Mouse (Mus musculus) bone marrow macrophage, adult 2 months (primary cell): ENCODE measurements at regions not wholly inside any gene's neighbourhood (a gene's known extent, or its start where the extent isn't known, plus 50 kb on each side); places are given as distances from the start of the nearest gene placed in this dataset.

ENCODE experiments used
- CTCF ChIP-seq: IDR thresholded peaks from 2 replicates; pipeline ENCODE4 v1.5.1; 2012; ENCODE audit warnings: low read depth, mild to moderate bottlenecking, low read length, moderate library complexity
- POLR2A ChIP-seq: IDR thresholded peaks from 2 replicates; pipeline ENCODE4 v1.6.1; 2012; ENCODE audit warnings: mild to moderate bottlenecking, low read depth, low read length, borderline replicate concordance

GRCm38 (mm10) chr14:71654785-71655627 lies 836.6 kb downstream of the Gm9195 start:
- TF ChIP-seq CTCF (no peak), POLR2A (no peak)
